In genomic region chr5:143405200-143405599, GRCm38 (mm10) we compare ENCODE assay signal across 11 mouse cellular contexts. TPM values are rescaled to one million over a fixed set of nuclear protein-coding genes. Genes with fewer than 3 reads are reported as not detected.
DNase-seq lines count a peak whose midpoint lies in the region; ATAC-seq and TF ChIP-seq lines count a peak whose summit lies in the region.
"Had no signal": no experiment of that assay in that cellular context is flagged by ENCODE, and none has a peak within 500 bp of the region (broad histone marks: within the 10 kb centered on the region; RNA-seq: fewer than 3 reads in every experiment).

No protein-coding gene starts in this region.

- H3K36me3 ChIP-seq in lung, embryonic 15.5 days = peaks cover 24% of the 10 kb centered on the region
- H3K36me3 ChIP-seq in lung, postnatal 0 days (ENCODE audit: insufficient read depth, low read length) = no peaks in the 10 kb centered on the region
- H3K36me3 ChIP-seq in intestine, embryonic 14.5 days (ENCODE audit: control insufficient read depth, insufficient read depth, low read length) = peaks cover 43% of the 10 kb centered on the region
- H3K36me3 ChIP-seq in neural tube, embryonic 14.5 days (ENCODE audit: control insufficient read depth, insufficient read depth, low read length) = no peaks in the 10 kb centered on the region; the same call in 1 of the 2 replicates

- H3K9me3 ChIP-seq in lung, embryonic 15.5 days = no peaks in the 10 kb centered on the region
- no peaks in the 10 kb centered on the region for H3K9me3 ChIP-seq in lung, postnatal 0 days (ENCODE audit: low read length)
- no peaks in the 10 kb centered on the region for H3K9me3 ChIP-seq in intestine, embryonic 14.5 days (ENCODE audit: control insufficient read depth, low read length)
- no peaks in the 10 kb centered on the region for H3K9me3 ChIP-seq in neural tube, embryonic 14.5 days (ENCODE audit: control insufficient read depth, low read length)

- no peaks in the 10 kb centered on the region for H3K27me3 ChIP-seq in lung, embryonic 15.5 days
- no peaks in the 10 kb centered on the region for H3K27me3 ChIP-seq in lung, postnatal 0 days (replicated peaks; ENCODE audit: insufficient read depth, low read length)
- no peaks in the 10 kb centered on the region for H3K27me3 ChIP-seq in intestine, embryonic 14.5 days (replicated peaks; ENCODE audit: control insufficient read depth, insufficient read depth, low read length)
- H3K27me3 ChIP-seq in neural tube, embryonic 14.5 days (ENCODE audit: control insufficient read depth, insufficient read depth, low read length) = no peaks in the 10 kb centered on the region
- H3K27me3 ChIP-seq: Patski had no signal

- peak overlapping the region; percentile 92; the same call in 1 of the 2 replicates for H3K4me3 ChIP-seq in lung, embryonic 15.5 days
- no peak overlapping the region for H3K4me3 ChIP-seq in lung, postnatal 0 days (ENCODE audit: low read depth, low read length)
- peak overlapping the region; percentile 99 for H3K4me3 ChIP-seq in intestine, embryonic 14.5 days (ENCODE audit: low read depth, low read length)
- no peak overlapping the region; the same call in 1 of the 2 replicates for H3K4me3 ChIP-seq in neural tube, embryonic 14.5 days (ENCODE audit: low read depth, low read length)

- TF ChIP-seq EP300 in lung, postnatal 0 days (IDR thresholded peaks at IDR 0.05) = no peak

- no peak overlapping the region for H3K27ac ChIP-seq in lung, embryonic 15.5 days
- no peak overlapping the region for H3K27ac ChIP-seq in lung, postnatal 0 days (ENCODE audit: low read length)
- H3K27ac ChIP-seq in intestine, embryonic 14.5 days (ENCODE audit: low read depth) = no peak overlapping the region
- H3K27ac ChIP-seq in neural tube, embryonic 14.5 days (ENCODE audit: low read depth, low read length) = no peak overlapping the region

- peak overlapping the region; percentile 68 for H3K4me2 ChIP-seq in lung, embryonic 15.5 days
- no peak overlapping the region; the same call in 1 of the 2 replicates for H3K4me2 ChIP-seq in lung, postnatal 0 days (replicated peaks; ENCODE audit: low read depth, low read length)
- H3K4me2 ChIP-seq in intestine, embryonic 14.5 days (ENCODE audit: low read length) = peak overlapping the region; percentile 83
- peak overlapping the region; percentile 74; the same call in 1 of the 2 replicates for H3K4me2 ChIP-seq in neural tube, embryonic 14.5 days (ENCODE audit: low read depth, low read length)

- H3K9ac ChIP-seq in lung, embryonic 15.5 days = no peak overlapping the region
- no peak overlapping the region for H3K9ac ChIP-seq in lung, postnatal 0 days (replicated peaks; ENCODE audit: low read depth)
- H3K9ac ChIP-seq in intestine, embryonic 14.5 days (ENCODE audit: low read length) = peak overlapping the region; percentile 79; the same call in 1 of the 2 replicates
- no peak overlapping the region for H3K9ac ChIP-seq in neural tube, embryonic 14.5 days (replicated peaks; ENCODE audit: low read depth, low read length)

- DNase-seq in lung, postnatal 0 days (ENCODE audit: low spot score) = no peak
- no peak for DNase-seq in intestine, embryonic 14.5 days (ENCODE audit: low spot score)
- peak; percentile 60 for DNase-seq in large intestine, adult 2 months (ENCODE audit: low read depth, low spot score)
- DNase-seq in layer of hippocampus, adult 11-12 months (ENCODE audit: low spot score) = no peak
- DNase-seq in thymus, postnatal 36 days = no peak
- DNase-seq in ovary, postnatal 36 days (ENCODE audit: low spot score) = no peak
- DNase-seq: left cerebral cortex, postnatal 4 days; right cerebral cortex, postnatal 4 days had no signal

- TF ChIP-seq CTCF in lung, postnatal 0 days (IDR thresholded peaks at IDR 0.05) = no peak

- H3K4me1 ChIP-seq in lung, embryonic 15.5 days = peaks cover 33% of the 10 kb centered on the region
- H3K4me1 ChIP-seq in lung, postnatal 0 days (ENCODE audit: insufficient read depth, low read depth, low read length) = peaks cover 4% of the 10 kb centered on the region; the same call in 1 of the 2 replicates
- H3K4me1 ChIP-seq in intestine, embryonic 14.5 days (replicated peaks; ENCODE audit: control insufficient read depth, insufficient read depth, low read length) = peaks cover 18% of the 10 kb centered on the region
- peaks cover 10% of the 10 kb centered on the region for H3K4me1 ChIP-seq in neural tube, embryonic 14.5 days (ENCODE audit: control insufficient read depth, insufficient read depth, low read length)

- WGBS in lung, embryonic 15.5 days = 75% methylated on average over 9 of the region's 9 CpGs
- WGBS in lung, postnatal 0 days = 72% methylated on average over 9 of the region's 9 CpGs
- WGBS in intestine, embryonic 14.5 days = 84% methylated on average over 9 of the region's 9 CpGs
- WGBS in large intestine, adult 2 months = 55% methylated on average over 9 of the region's 9 CpGs
- 91% methylated on average over 9 of the region's 9 CpGs for WGBS in neural tube, embryonic 14.5 days

- no peak for ATAC-seq in lung, embryonic 15.5 days (ENCODE audit: borderline replicate concordance, extremely low read depth, low FRiP score, low TSS enrichment)
- ATAC-seq in lung, postnatal 0 days = no peak
- no peak for ATAC-seq in intestine, embryonic 14.5 days (replicated peaks; ENCODE audit: low FRiP score, low TSS enrichment, low read depth)
- ATAC-seq in neural tube, embryonic 14.5 days (ENCODE audit: low read depth) = no peak
- ATAC-seq: Patski had no signal

RNA-seq across cellular contexts. Expression of gene Kdelr2, which starts 1.6 kb away (rescaled TPM):
- 329 and 337 TPM in 2 replicates for polyA plus RNA-seq in lung, embryonic 15.5 days (2015; fragmentation: Nextera tagmentation; extraction: Ambion mirVana)
- polyA plus RNA-seq in lung, postnatal 0 days (2015; fragmentation: Nextera tagmentation; extraction: Ambion mirVana) = 233 and 242 TPM in 2 replicates
- 311 and 337 TPM in 2 replicates for polyA plus RNA-seq in intestine, embryonic 14.5 days (2014; fragmentation: Nextera tagmentation; extraction: Ambion mirVana)
- 216 and 221 TPM in 2 replicates for polyA plus RNA-seq in large intestine, adult 2 months (2012; rRNA removed)
- 114 and 146 TPM in 2 replicates for polyA plus RNA-seq in neural tube, embryonic 14.5 days (2014; fragmentation: Nextera tagmentation; extraction: Ambion mirVana)

RNA-seq across cellular contexts. Expression of gene Grid2ip, which starts 48.1 kb away (rescaled TPM):
- 0.04 and 0.07 TPM in 2 replicates for polyA plus RNA-seq in lung, embryonic 15.5 days (2015; fragmentation: Nextera tagmentation; extraction: Ambion mirVana)
- polyA plus RNA-seq in lung, postnatal 0 days (2015; fragmentation: Nextera tagmentation; extraction: Ambion mirVana) = not detected in 2 replicates
- polyA plus RNA-seq in intestine, embryonic 14.5 days (2014; fragmentation: Nextera tagmentation; extraction: Ambion mirVana) = 0.28 and 0.30 TPM in 2 replicates
- 0.16 and 0.22 TPM in 2 replicates for polyA plus RNA-seq in large intestine, adult 2 months (2012; rRNA removed)
- polyA plus RNA-seq in neural tube, embryonic 14.5 days (2014; fragmentation: Nextera tagmentation; extraction: Ambion mirVana) = 0.24 and 0.44 TPM in 2 replicates

RNA-seq across cellular contexts. Expression of gene Daglb, which starts 59.2 kb away (rescaled TPM):
- 7.9 and 8.1 TPM in 2 replicates for polyA plus RNA-seq in lung, embryonic 15.5 days (2015; fragmentation: Nextera tagmentation; extraction: Ambion mirVana)
- polyA plus RNA-seq in lung, postnatal 0 days (2015; fragmentation: Nextera tagmentation; extraction: Ambion mirVana) = 5.9 and 6.0 TPM in 2 replicates
- polyA plus RNA-seq in intestine, embryonic 14.5 days (2014; fragmentation: Nextera tagmentation; extraction: Ambion mirVana) = 9.3 and 10.3 TPM in 2 replicates
- polyA plus RNA-seq in large intestine, adult 2 months (2012; rRNA removed) = 18.9 and 22.4 TPM in 2 replicates
- polyA plus RNA-seq in neural tube, embryonic 14.5 days (2014; fragmentation: Nextera tagmentation; extraction: Ambion mirVana) = 21.3 and 21.7 TPM in 2 replicates

Comparison
In these comparisons a context has a peak if more than half of its experiments do, and no peak if none do; other contexts are left out.
1. H3K4me3 ChIP-seq: peak in lung, embryonic 15.5 days (single experiment) and intestine, embryonic 14.5 days (single experiment); none in lung, postnatal 0 days (single experiment) and neural tube, embryonic 14.5 days (single experiment).